Mouse (Mus musculus): ENCODE results near the gene Cd300lb.

GRCm38 (mm10) chr11:114873022-114873817 is 61.0 kb downstream of the Cd300lb start:
- TF ChIP-seq POLR2A (IDR thresholded peaks at IDR 0.05; ENCODE audit: insufficient read depth, low read length) (no peak), CTCF (IDR thresholded peaks at IDR 0.05; ENCODE audit: low read depth, low read length) (no peak)
